Mouse (Mus musculus) right cerebral cortex, adult 2 months (tissue): ENCODE measurements around the gene Ric8a.

Source experiments
- DNase-seq, 2 experiments: peaks; one replicate each; pipeline ENCODE4 v3.0.0; 2021 to 2022; ENCODE audit warnings: low spot score in 2 of 2

The Ric8a gene

DNA sequence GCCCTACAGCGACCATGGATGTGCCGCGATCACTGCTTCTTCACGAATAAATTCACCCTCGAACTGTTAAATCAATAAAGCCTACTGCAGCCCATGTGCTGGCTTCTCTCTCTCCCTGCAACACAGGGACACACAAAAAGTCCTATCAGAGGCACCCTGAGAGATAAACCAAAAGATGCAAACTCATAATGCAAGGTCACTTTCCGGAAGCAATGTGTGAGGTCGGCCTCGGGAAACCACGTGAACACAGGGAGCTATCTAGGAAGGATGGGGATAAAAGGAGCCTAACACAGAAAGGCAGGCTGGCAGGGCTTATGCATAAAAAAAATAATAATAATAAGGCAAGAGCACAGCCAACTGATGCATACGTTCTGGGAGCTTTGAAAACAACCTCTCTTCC lies 10.1 kb upstream of the Ric8a start:
- DNase-seq, result no peak

DNA sequence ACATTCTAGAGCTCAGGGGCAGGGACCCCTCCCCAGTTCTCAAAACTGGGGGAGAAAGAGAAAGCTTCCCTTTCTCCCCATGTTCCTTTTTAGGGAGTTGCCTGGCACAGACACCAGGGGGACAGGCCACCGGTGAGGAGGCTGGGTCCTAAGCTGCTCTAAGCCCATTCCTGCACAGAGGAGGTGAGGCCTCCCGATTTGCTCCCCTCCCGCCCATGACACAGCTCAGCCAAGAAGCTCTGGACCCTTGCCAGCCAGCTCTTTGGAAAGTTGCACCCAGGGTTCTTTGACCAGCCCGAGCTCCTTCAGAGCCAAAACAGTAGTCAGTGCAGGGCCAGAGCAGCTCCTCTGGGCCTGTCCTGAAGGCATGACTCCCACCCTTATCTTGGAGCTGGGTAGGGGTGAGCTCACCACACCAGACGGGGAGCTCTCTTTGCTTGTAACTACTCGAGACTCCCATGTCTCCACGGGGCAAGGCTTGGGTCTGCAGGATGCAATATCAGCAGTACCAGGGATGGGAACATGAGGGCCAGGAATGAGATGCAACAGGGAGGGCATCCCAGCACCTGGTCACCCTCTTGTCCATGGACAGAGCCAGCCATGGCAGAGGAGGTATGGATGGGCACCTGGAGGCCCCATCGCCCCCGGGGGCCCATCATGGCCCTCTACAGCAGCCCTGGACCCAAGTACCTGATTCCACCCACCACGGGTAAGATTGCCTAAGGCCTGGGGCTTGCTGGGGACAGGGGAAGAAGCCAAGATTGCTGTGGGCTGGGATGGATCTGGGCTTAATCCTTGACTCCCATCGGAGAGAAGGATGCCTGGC lies 8.8 kb upstream of the Ric8a start, which contains the start of gene Odf3:
TSS of gene Odf3 (plus strand) at position 51 of the 826 bp plus-strand sequence.
- DNase-seq, result no peak

DNA sequence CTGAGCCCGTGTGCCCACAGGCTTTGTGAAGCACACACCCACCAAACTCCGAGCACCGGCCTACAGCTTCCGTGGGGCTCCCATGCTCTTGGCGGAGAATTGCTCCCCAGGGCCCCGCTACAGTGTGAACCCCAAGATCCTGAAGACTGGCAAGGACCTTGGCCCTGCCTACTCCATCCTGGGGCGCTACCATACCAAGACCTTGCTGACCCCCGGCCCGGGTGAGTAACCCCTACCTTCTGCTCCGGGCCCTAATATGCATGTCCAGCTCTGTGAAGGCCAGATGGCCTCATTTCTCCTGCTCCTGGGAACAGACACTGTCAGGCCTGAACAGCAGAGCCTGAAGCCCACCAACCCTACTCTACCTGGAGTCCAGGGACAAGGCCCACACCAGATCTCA lies 8.2 kb upstream of the Ric8a start:
- no peak for DNase-seq

DNA sequence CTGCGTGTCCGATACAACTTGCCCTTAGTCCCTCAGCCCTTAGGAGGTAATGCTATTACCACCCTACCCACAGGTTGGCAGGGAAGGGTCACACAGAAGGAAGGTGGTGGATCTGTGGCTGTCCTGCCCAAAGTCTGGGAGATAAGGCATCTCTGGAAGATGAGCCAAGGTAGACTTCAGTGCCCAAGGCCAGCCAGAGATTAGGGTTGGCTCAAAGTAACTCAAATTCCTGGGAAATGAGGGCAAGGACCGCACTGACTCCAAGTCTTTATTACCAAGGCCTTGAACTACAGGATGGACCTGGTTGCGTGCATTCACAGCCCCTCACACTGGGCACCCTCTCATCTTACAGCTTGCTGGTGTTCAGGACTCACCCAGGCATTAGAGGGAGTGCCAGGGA lies 4.8 kb upstream of the Ric8a start:
- no peak for DNase-seq

DNA sequence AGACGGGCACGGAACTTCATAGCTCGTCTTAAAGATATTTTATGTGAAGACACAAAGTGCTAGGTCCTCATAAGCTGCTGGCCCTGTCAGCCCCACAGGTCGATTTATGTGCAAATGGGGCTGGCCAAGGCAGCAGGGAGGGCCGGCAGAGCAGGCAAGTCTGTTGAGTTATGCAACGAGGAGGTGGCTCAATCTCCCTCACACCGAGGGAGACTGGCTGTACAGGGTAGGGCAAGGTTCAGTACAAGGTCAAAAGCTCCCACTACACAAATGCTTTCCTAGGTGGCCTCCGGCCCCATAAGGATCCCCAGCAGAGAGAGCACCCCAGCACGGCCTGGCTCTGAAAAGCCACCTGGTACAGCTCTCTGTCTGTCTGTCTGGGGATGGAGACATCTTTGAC lies 3.4 kb upstream of the Ric8a start:
- DNase-seq, result no peak

DNA sequence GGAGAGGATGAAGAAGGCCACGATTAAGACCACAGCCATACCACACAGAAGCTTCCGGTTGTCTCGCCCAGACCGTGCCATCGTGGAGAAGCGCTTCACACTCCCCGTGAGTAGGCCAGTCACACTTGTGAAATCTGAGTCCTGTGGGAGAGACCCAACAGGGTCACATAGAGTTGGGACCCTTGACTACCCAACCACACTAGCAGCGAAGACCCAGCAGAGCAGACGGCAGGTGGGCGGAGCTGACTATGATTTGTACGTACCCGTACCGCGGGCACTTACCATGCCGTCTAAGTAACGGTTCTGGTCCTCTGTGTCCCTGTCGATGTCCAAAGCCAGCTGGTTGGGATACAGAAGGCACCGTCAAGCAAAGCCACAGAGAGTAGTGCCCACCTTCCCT lies 2.3 kb upstream of the Ric8a start:
- no peak for DNase-seq

DNA sequence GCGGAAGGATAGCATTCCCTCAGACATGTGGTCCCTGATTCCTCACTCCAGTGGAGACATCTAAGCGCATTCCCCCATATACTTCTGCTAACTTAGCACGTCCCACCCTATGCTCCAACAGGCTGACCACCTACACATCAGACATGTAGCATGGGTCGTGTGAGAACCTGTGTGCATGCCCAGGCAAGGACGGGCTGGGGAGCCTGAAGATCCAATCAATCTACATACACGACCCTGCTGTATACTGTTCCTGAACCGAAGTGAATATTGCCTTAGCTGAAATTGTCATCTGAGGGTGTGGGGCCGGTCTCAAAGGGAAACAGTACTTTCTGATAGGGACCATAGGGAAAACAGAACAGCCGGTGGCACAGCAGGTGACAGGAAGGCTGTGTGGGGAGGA lies 1.6 kb upstream of the Ric8a start:
- DNase-seq, result no peak

DNA sequence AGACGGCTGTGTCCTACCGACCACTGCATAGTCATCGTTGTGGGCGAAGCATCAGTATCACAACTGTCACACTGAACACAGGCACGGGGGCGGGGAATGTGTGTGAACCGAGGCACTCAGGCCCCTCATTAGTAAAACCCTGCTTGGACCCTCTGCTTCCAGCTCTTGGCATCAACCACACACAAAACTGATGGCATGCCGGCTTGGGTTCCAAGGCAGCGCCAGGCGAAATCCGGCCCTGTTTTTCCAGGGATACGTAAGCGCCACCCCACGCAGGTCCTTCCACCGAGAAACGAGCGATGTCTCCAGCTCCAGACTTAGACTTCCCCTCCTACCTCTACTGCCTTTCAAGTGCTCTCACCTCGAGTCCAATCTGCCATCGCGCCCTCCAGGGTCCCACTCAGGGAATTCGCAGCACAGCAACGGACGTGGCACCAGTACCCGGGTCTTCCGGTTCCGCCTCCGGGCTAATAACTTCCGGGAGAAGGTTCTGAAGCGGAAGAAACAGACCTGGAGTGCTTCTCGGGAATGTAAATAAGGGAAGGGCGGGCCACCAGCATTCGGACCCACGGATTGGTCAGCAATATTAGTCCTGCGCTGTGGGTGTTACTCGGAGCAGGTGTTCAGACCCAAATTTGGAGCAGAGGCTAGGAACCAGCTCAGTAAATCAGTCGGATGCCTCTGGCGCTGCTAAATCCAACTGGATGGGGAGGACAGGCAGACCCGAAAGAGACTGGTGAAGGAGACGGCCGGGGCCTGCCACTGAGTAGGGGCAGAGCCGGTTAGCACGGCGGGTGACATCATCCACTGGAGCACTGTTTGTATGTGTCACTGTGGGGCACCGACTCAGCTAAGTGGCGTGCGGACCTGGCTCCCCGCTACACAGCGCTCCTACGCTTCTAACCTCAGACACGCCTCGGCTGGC lies 635 bp upstream of the Ric8a start, which contains the start of gene Gm45785:
TSS of gene Gm45785 (minus strand) at position 472 of the 925 bp plus-strand sequence.
- peak; percentile 84 to 89 for DNase-seq

DNA sequence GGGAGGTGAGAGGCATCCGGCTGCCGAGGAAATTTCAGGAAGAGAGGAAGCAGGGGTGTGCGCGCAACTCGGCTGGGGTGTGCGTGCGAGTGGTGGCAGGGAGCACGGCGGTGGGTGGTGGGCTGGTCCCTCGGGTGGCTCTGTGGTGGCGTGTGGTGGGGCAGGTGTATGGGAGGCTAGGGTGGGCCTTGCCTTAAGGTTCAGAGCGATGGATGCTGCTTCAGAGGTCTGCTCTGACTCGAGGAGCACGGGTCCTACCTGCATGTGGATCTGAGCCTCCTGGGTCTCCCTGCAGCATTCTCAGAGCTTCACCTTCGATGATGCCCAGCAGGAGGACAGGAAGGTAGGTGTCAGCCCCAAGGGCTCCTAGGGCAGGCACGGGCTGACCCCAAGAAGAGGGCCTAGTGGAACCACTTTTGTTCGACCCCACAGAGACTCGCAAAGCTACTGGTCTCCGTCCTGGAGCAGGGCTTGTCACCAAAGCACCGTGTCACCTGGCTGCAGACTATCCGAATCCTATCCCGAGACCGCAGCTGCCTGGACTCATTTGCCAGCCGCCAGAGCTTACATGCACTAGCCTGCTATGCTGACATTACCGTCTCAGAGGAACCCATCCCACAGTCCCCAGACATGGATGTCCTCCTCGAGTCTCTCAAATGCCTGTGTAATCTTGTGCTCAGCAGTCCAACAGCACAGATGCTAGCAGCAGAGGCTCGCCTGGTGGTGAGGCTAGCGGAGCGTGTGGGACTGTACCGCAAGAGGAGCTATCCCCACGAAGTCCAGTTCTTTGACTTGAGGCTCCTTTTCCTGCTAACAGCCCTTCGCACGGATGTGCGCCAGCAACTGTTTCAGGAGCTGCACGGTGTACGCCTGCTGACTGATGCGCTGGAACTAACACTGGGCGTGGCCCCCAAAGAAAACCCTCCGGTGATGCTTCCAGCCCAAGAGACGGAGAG lies 1.1 kb downstream of the Ric8a start, which contains the start of gene Bet1l:
TSS of gene Bet1l (minus strand) at position 28 of the 956 bp plus-strand sequence.
- no peak for DNase-seq

DNA sequence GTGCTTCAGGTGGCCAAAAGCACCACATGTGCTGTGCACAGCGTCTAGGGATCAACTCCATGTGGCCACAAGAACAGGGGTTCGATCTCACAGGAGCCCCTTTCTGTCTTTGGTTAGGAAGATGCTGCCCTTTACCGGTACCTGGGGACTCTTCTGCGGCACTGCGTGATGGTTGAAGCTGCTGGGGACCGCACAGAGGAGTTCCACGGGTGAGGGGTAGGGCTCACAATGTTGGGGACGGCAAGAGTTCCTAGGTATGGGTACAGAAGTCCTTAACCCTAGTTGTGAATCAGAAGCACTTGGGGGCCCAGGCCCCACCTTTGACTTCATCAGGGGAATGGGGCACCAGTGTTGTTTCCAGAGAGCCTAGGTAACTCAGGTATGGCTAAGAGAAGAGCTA lies 2.0 kb downstream of the Ric8a start:
- no peak for DNase-seq

DNA sequence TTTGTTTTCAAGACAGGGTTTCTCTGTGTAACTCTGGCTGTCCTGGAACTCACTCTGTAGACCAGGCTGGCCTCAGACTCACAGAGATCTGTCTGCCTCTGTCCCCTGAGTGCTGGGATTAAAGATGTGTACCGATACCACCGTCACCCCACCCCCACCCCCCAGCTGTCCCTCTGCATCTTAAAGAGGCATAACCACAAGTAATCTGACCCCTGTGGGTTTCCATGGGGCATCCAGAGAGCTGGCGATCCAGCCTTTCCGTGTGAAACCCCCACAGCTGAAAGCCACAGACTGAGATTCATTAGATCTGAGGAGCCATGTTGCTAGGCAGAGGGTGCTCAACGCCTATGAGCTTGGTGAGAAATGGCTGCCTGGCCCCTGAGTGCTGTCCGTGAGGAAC lies 3.2 kb downstream of the Ric8a start:
- DNase-seq, result no peak

DNA sequence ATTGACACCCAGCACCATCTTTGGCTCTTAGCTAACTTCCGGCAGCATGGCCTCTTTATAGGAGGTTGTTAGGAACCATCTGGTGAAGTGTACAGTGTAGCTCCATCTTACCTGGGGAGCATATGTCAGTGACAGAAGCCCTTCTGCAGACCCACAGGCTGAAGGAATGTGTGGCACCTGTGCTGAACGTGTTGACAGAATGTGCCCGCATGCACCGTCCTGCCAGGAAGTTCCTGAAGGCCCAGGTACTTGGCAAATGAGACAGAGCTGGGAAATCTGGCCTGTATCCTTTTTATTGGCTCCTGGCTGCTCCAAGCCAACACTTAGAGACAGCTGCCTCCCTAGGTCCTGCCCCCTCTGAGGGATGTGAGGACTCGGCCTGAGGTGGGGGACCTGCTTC lies 4.0 kb downstream of the Ric8a start:
- DNase-seq, result no peak

DNA sequence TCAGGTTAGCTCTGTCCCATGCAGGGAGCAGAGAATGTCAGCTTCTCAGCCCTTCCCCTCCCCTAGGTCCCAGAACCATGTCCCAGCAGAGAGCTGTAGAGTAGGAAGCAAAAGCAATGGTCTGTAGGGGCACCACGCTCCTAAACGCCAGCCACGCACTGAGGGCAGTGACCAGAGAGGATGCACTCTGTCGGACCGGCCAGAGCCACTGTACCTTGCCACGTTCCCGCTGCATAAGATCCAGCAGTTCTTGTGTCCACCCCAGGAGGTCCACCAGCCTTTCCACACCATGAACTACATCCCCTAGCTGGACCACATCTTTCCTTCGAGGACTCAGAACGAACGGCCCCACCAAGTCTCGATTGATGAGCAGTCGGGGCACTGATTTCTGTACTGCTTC lies 8.0 kb downstream of the Ric8a start:
- no peak for DNase-seq

DNA sequence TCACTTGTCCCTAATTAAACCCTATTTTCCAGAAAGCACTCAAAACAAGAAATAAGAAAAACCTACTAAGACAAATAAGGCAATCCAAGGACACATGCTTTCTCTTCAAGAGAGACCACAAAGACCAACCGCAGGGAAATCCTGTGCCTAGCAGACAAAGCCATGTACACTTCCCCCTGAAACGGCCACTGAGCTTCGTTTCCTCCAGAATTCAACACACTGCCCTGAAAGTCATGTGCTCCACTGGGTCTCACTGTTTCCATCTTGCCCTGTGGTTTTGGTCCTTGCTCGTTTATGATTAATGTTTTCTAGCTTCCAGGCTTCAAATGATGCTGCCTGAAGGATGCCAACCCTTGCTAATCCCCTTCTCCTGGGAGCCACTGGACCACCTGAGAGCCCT lies 17.5 kb downstream of the Ric8a start:
- no peak for DNase-seq

DNA sequence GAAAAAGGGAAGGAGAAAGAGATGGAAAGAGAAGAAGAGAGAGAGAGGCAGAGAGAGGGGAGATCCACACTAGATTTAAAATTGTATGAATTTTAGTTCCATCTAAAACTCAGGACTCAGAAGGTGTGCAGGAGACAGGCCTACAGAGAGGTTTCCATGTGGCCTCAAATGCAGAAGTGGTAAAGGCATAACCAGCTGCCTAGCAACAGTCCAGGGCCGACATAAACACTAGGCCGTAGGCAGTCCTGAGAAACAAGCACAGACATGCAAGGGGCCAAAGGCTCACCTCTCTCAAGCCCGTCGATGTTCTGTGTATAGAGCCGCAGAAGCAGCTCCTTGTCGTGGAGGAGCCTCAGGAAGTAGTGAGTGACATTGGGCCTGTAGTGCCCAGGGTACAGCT lies 20.6 kb downstream of the Ric8a start:
- no peak for DNase-seq

DNA sequence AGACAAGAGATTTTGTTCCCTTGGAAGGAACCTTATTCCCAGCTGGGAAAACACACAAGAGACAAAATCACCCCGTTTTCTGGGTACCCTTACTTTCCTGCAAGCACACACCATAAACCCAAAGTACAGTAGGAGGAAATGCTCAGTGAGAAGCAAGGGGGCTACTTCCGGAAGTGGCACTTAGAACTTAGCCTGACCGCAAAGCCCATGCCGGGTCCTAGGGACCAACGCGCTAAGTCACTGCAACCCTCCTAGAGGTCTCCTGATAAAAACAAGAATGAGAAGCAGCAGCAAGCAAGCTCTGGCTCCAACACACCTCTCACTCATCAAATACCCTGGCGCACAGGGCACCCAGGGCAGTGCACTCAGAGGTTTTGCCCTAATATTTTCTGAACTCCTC lies 22.6 kb downstream of the Ric8a start:
- DNase-seq, result no peak

DNA sequence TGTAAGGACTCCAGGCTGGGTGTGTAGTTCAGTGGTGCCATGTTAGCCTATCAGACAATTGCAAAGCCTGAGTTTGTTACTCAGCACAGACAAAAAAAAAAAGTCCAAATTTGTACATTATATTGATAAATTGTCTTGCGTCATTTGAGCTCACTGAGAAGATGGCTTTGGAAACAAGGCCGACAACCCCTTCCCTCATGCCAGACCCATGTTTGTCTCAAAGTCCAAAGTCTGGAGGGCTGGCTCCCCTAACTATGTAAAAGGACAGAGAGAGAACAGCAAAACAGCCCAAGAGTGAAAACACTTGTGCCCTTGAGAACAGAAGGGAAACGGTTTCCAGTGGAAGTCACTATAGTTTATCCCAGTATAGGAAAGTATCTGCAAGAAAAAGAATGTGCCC lies 23.7 kb downstream of the Ric8a start:
- no peak for DNase-seq

DNA sequence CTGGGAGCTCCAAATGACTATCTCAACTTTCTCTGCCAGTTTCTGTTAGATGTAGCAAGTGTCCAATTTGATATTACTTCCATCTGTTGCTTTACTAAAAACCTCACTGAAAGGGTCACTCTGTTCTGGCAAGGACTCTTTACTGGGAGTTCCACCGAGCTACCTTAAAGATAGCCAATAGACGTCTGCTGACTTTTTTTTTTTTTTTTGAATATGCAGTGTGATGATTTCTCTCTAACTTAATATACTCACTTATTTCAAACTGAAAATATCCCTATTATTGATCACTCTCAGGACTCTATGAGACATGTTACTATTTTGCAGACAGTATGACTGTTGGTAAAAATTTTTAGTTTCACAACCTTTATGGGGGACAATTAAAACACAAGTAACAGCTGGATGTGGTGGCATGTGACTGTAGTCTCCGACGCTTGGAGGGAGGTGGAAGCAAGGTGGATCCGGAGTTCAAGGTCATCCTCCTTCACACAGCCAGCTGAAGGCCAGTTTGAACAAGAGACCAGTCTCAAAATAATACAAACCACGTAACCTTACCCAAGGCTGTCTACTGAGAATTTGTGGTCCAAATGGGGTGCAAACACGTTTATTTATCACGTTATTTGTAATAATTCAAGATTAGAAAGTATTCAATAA lies 24.2 kb downstream of the Ric8a start:
- DNase-seq, result no peak

DNA sequence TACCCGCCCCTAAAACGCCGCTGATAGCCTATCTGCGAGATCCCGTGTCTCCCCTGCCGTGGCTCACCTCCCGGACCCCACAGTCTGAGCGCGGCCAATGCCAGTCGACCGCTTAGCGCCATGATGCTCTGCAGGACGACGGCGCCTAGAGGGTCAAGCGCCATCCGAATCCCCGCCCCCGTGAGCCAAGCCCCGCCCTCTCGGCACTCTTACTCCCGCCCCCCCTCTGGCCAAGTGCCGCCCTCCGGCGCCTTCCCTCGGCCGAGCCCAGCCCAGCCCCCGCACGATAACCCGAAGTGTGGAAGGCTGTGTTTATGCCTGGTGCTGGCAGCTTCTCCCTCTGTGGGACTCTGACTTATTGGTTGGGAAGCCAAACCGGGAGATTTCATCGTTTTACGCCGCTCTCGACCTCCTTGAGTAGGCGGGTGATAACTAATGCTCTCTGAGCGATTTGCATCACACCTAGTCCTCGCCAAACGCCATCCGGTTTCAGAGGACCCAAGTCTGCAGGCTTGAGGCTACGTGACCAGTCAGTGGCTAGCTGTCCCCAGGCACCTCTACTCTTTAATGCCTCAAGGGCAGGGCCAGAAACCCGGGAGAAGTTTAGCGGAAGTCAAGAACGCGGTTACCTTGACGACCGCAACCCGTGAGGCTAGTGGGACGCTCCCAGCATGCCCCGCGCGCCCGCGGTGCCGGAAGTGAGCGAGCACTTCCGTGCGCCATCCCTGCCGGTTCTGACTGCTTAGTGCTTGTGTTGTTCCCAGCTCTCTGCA lies 25.1 kb downstream of the Ric8a start, which contains the start of the genes Psmd13 and Sirt3:
TSS of gene Psmd13 (plus strand) at position 273 of the 773 bp plus-strand sequence.
TSS of gene Sirt3 (minus strand) at position 614 of the 773 bp plus-strand sequence.
- peak; percentile 95 to 97 for DNase-seq

DNA sequence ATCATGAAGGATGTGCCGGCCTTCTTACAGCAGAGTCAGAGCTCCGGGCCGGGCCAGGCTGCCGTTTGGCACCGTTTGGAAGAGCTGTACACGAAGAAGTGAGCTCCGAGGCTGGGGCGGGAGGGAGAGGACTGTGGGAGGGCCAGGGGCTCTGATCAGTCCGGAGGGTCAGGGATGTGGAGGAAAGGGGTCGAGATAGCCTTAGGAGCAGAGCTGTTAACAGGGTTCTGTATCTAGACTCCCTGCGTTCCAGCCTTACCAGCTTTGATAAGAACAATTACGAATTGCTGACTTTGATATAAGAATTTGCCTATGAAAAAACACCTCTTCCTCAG lies 25.7 kb downstream of the Ric8a start:
- no peak for DNase-seq
